Mouse (Mus musculus): ENCODE results near the gene Kcna6.

Kcna6 gene

GRCm38 (mm10) chr6:126740211-126741142, at the start of gene Kcna6:
Gene Kcna6 (minus strand): TSS chr6:126740674.
- CTCF ChIA-PET = no interaction called here

DNA sequence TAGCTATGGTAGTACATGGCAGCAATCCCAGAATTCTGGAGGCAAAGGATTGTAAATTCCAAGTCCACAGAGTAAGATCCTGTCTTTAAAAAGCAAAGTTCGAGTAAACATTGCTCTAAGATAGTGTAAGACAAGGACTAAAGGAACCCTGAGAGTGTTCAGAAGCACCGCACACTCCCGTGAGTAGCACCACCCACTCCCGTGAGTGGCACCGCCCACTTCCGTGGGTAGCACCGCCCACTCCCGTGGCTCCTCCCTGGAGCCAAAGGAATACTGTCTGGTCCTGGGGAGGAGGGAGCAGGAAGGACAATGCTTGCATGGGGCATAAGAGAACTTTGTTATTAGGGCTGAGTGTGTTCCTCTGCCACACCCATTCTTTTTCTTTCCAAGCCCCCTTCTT, 48.4 kb upstream of the Kcna6 start:
- CTCF ChIA-PET = no interaction called here

DNA sequence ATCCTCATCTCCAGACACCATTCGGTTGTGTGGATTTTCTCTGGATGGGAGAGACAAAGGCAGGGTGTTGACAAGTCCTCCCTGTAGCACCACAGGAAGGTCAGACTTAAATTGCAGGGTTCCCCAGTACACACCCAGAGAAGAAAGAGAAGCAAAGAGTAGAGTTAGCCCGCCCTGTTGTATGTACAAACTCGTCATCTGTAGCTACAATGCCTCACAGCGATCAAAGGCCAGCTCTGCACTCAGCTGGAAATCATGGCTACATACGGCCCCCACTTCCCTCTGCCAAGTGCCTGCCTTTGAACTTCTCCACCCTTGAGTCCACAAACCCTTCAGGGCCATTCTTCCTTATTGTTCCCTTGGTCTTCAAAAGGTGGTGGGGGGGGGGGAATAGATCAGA, 43.7 kb upstream of the Kcna6 start:
- CTCF ChIA-PET = no interaction called here

- CTCF ChIA-PET = no interaction called here
Measured at GRCm38 (mm10) chr6:126783651-126784066, 43.2 kb upstream of the Kcna6 start.

DNA sequence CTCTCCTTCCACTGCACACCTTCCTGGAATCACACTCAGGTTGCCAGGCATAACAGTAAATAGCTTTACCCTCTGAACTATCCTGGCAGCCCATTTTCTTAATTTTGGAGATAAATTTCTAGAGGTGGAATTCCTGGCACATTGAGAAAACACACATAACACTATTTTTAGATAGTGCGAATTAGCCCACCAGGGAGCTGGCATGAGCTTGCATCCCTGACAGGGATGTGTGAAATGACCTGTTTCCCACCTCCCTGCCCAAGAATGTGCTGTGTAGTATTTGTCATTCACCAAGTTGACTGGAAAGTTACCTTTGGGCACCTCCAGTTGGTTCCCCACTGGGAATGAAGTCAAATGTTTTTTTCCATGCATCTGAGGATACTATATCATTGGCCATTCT, 42.6 kb upstream of the Kcna6 start:
- CTCF ChIA-PET = no interaction called here

- CTCF ChIA-PET = no interaction called here
Measured at GRCm38 (mm10) chr6:126777889-126778288, 37.4 kb upstream of the Kcna6 start.

GRCm38 (mm10) chr6:126773873-126774272, 33.4 kb upstream of the Kcna6 start:
- CTCF ChIA-PET = no interaction called here

GRCm38 (mm10) chr6:126772326-126772725, 31.9 kb upstream of the Kcna6 start:
- CTCF ChIA-PET = no interaction called here

DNA sequence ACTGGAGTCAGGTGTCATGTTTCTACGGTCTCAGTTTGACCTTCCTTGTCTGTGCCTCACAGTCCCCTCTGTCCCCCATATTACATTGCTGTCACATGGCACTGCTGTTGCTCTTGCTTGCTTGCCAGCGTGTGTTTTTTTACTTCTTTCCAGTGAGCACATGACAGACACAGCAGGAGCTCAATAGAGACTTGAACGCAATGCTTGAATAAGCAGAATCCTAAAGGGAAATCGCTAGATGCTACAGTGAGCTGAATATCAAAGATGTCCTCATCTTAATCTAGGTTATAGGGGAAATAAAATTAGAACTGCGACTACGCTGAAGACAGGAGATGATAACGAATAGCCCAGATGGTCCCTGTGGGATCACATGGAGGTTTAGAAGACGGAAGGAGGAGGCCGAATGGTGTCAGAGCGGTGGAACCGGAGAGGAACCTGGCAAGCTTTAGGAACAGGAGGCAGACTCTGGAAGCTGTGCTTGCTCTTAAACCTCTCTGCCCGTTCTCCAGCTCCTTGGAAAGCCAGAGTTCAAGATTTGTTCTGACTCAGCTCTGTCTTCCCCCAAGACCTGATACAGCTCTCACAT, 29.8 kb upstream of the Kcna6 start:
- CTCF ChIA-PET = no interaction called here

DNA sequence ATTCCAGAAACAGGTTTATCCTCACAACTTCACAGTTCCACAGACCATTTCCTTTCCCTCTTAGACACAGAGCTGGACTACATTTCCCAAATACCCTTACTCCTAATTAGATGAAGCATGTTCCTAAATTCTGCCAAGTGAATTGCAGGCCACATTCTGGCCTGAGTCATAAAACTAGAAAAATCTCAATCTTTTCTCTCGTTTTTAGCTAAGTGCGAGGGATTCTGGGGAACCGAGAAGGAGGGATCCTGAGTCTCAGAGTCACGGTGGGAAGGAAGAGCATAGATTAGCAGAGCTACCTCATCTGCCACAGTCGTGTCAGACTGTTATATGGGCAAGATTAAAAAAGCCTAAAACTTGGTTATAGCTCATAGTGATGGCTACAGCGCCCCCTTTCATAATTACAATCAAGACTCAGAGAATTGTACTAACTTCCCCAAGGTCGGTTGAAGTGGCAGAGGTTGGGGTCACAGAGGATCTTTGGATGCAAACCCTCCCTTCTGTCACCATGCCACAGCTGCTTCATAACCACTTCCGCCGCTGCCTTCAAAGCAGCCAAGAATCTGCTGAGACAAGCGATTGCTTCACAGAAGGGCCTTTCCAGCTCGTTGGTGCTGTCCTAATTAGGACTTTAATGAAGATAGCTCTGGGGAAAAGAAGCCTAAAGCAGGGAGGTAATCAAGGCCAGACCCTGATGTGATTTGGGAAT, 28.6 kb upstream of the Kcna6 start:
- CTCF ChIA-PET = no interaction called here

- CTCF ChIA-PET = no interaction called here
Measured at GRCm38 (mm10) chr6:126767610-126768532, 27.4 kb upstream of the Kcna6 start.

GRCm38 (mm10) chr6:126766552-126766951, 26.1 kb upstream of the Kcna6 start:
- CTCF ChIA-PET = no interaction called here

GRCm38 (mm10) chr6:126764563-126765091, 24.2 kb upstream of the Kcna6 start:
- CTCF ChIA-PET = no interaction called here

DNA sequence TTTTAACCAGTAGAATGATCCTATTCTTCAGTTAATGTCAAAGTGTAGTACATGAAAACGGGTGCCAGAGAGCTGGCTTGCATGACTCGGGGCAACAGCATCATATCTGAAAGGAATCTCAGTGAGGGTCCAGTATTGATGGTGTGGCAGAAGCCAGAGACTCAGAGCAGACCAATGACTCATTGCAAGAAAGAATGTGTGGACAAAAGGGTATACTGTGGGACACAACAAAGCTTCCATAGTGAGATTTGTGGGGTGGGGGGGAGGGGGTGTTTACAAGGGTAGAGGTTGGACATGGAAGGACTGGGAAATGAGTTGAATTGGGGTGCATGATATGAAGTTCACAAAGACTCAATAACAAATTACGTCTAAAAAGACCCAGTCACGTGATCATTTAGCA, 20.9 kb upstream of the Kcna6 start:
- CTCF ChIA-PET = no interaction called here

GRCm38 (mm10) chr6:126755729-126756411, 15.4 kb upstream of the Kcna6 start:
- CTCF ChIA-PET = no interaction called here

GRCm38 (mm10) chr6:126752520-126752919, 12.0 kb upstream of the Kcna6 start:
- CTCF ChIA-PET = no interaction called here

DNA sequence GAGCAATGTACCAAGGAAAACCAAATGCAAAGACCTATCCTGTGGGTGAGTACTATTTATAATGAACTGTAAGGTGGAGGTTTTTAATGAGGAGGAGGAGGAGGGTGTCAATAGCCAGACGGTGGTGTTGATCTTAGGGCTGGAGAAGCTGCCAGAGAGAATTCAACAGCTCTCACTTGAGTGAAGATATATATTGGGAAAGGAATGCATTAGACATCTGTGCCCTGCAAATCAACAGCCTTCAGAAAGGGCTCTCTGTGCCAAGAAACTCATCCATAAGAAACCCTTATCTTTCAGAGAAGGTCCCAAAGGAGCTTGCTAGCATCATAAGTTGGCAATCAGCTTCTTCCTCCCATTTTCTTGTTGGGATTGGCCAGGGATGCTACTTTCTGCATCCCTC, 5.4 kb upstream of the Kcna6 start:
- CTCF ChIA-PET = interaction anchor here (0.7 kb wide), 1 partner anchor 348 kb away, joined by 3 read pairs; no protein-coding TSS in a partner anchor

GRCm38 (mm10) chr6:126742610-126743009, 2.1 kb upstream of the Kcna6 start:
- CTCF ChIA-PET = no interaction called here

GRCm38 (mm10) chr6:126739326-126740210, 906 bp downstream of the Kcna6 start:
- CTCF ChIA-PET = no interaction called here

GRCm38 (mm10) chr6:126736996-126737395, 3.5 kb downstream of the Kcna6 start:
- CTCF ChIA-PET = no interaction called here

Measured in spleen, embryonic (tissue).